Comparison of ENCODE assay signal across 8 mouse cellular contexts in the genomic region with DNA sequence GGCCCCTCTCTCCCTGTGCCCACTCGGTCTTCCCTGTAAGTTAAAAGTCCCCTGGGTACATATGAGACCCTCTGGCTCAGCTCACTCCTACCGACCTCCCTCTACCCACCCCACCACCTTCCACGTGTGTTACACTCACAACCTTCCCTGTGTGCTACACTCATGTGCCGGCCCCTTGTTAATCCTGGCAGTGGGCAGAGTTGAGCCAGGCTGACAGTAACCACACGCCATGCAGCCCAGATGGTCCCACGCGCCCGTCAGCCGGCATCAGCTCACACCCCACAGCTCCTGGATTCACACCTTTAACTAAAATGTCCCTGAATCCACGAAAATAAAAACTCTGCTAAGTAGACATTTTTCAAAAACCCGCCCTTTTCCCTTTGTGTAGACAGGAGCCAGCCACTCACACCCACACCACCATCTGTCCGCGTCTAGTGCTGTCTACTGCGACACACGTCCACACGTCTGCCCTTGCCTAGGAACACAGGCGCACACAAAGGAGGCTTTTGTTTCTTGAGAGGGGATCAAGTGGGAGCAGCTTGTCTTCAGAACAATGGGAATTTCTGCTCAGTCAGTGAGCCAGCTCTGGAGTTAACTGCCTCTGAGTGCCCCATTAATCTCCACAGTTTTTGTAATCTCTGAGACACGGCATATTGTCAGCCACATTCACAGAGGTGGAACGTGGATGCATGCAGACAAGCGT.
DNase-seq lines count a peak whose midpoint lies in the region; ATAC-seq and TF ChIP-seq lines count a peak whose summit lies in the region.

No protein-coding gene starts in this region.

- peak; percentile 69; the same call in 1 of the 2 replicates for ATAC-seq in hindbrain, embryonic 14.5 days (ENCODE audit: low FRiP score)
- ATAC-seq in limb, embryonic 15.5 days (ENCODE audit: insufficient number of reproducible peaks, low FRiP score, low TSS enrichment, low read depth): no peak
- no peak for ATAC-seq in liver, embryonic 12.5 days

- H3K27ac ChIP-seq in hindbrain, embryonic 14.5 days: peak overlapping the region; percentile 83
- H3K27ac ChIP-seq in limb, embryonic 15.5 days: peak overlapping the region; percentile 43; the same call in 1 of the 2 replicates
- H3K27ac ChIP-seq in liver, embryonic 12.5 days: no peak overlapping the region
- no peak overlapping the region for H3K27ac ChIP-seq in gastrocnemius, adult 2 months

- 0 out of 2 replicates have a peak, but pooled peaks cover 4% of the 10 kb centered on the region for H3K9me3 ChIP-seq in hindbrain, embryonic 14.5 days (ENCODE audit: control insufficient read depth, low read length)
- H3K9me3 ChIP-seq in limb, embryonic 15.5 days: no peaks in the 10 kb centered on the region
- H3K9me3 ChIP-seq in liver, embryonic 12.5 days (replicated peaks): no peaks in the 10 kb centered on the region

- no peak for TF ChIP-seq CTCF in gastrocnemius, adult 2 months (IDR thresholded peaks at IDR 0.05)

- intact Hi-C loops in gastrocnemius, adult 2 months (cut with DNase I): no loop called here

- no peaks in the 10 kb centered on the region for H3K36me3 ChIP-seq in hindbrain, embryonic 14.5 days (replicated peaks; ENCODE audit: control insufficient read depth, insufficient read depth)
- no peaks in the 10 kb centered on the region for H3K36me3 ChIP-seq in limb, embryonic 15.5 days
- H3K36me3 ChIP-seq in liver, embryonic 12.5 days: peaks cover 9% of the 10 kb centered on the region; the same call in 1 of the 2 replicates

- H3K9ac ChIP-seq in hindbrain, embryonic 14.5 days: peak overlapping the region; percentile 43; the same call in 1 of the 2 replicates
- H3K9ac ChIP-seq in limb, embryonic 15.5 days: no peak overlapping the region
- no peak overlapping the region for H3K9ac ChIP-seq in liver, embryonic 12.5 days

- 21% methylated on average over 20 of the region's 20 CpGs for WGBS in hindbrain, embryonic 14.5 days
- WGBS in limb, embryonic 15.5 days: 56% methylated on average over 20 of the region's 20 CpGs
- WGBS in liver, embryonic 12.5 days (ENCODE audit: insufficient replicate concordance): 80% methylated on average over 20 of the region's 20 CpGs

- DNase-seq in R1 (ENCODE audit: low read depth, low spot score): peak; percentile 67
- peak; percentile 66 for DNase-seq in embryo, embryonic 9.5 days (ENCODE audit: extremely low spot score)
- DNase-seq in hindbrain, embryonic 14.5 days (ENCODE audit: low spot score): peak; percentile 55
- no peak for DNase-seq in adrenal gland, adult (ENCODE audit: inconsistent age in 2 of 2, low spot score in 1 of 2)
- DNase-seq in thymus, postnatal 25 days: no peak
- DNase-seq in gastrocnemius, adult 2 months: no peak

- no peaks in the 10 kb centered on the region for H3K27me3 ChIP-seq in hindbrain, embryonic 14.5 days (ENCODE audit: control insufficient read depth, insufficient read depth, low read length)
- no peaks in the 10 kb centered on the region for H3K27me3 ChIP-seq in limb, embryonic 15.5 days
- H3K27me3 ChIP-seq in liver, embryonic 12.5 days (replicated peaks): no peaks in the 10 kb centered on the region

- no peak overlapping the region for H3K4me2 ChIP-seq in hindbrain, embryonic 14.5 days (replicated peaks)
- no peak overlapping the region for H3K4me2 ChIP-seq in limb, embryonic 15.5 days
- no peak overlapping the region for H3K4me2 ChIP-seq in liver, embryonic 12.5 days

- H3K4me1 ChIP-seq in hindbrain, embryonic 14.5 days (replicated peaks; ENCODE audit: control insufficient read depth, insufficient read depth, low read length): peaks cover 14% of the 10 kb centered on the region
- H3K4me1 ChIP-seq in limb, embryonic 15.5 days: peaks cover 10% of the 10 kb centered on the region; the same call in 1 of the 2 replicates
- H3K4me1 ChIP-seq in liver, embryonic 12.5 days: no peaks in the 10 kb centered on the region

- no peak overlapping the region for H3K4me3 ChIP-seq in hindbrain, embryonic 14.5 days (replicated peaks; ENCODE audit: low read length)
- no peak overlapping the region for H3K4me3 ChIP-seq in limb, embryonic 15.5 days
- H3K4me3 ChIP-seq in liver, embryonic 12.5 days: no peak overlapping the region
- H3K4me3 ChIP-seq in gastrocnemius, adult 2 months: no peak overlapping the region

Comparison
In these comparisons a context has a peak if more than half of its experiments do, and no peak if none do; other contexts are left out.
1. DNase-seq: peak in R1 (single experiment), embryo, embryonic 9.5 days (single experiment) and hindbrain, embryonic 14.5 days (single experiment); none in adrenal gland, adult (0 of 2), thymus, postnatal 25 days (single experiment) and gastrocnemius, adult 2 months (single experiment).
2. H3K27ac ChIP-seq: peak in hindbrain, embryonic 14.5 days (single experiment) and limb, embryonic 15.5 days (single experiment); none in liver, embryonic 12.5 days (single experiment) and gastrocnemius, adult 2 months (single experiment).